Mouse (Mus musculus) A20 (cell line): ENCODE data around the gene Clock.

Experiments used
- DNase-seq: peaks from one replicate; pipeline ENCODE4 v3.0.0-alpha.2; 2011; ENCODE audit warnings: low read depth, low spot score

The Clock gene

DNA sequence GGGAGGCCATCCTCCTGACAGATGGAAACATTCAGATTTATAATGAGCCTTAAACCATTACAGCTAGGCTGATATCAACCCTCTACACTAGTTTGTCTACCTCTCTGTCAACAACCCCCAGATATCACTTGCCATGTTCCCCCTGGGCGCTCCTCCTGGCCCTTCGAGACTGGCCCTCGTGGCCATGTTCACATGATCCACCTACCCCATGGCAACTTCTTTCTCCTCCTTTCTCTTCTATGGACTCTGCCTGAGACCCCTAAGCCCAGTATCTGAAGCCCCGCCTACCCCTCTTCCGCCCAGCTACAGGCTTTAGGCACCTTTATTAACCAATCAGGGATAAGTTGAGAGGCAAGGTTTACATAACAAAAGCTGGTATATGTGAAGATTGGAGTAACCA lies 124.8 kb downstream of the Clock start:
- no peak for DNase-seq

DNA sequence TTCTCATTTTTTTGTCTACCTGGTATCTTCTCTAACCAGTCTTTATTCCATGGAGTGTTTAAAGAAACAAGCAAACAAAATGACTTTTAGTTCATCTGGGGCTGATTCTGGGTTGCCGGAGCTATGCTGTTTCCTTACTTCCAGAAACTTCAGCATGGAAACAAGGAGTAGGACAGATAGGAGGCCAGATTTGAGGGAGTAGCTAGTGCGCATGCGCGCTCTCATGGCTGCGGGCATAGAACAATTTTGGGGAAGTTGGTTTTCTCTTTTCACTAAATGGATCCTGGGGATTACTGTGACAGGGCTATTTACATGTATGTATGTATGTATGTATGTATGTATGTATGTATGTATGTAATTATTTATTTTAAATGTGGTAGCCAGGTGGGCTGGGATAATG lies 125.4 kb downstream of the Clock start:
- no peak for DNase-seq

DNA sequence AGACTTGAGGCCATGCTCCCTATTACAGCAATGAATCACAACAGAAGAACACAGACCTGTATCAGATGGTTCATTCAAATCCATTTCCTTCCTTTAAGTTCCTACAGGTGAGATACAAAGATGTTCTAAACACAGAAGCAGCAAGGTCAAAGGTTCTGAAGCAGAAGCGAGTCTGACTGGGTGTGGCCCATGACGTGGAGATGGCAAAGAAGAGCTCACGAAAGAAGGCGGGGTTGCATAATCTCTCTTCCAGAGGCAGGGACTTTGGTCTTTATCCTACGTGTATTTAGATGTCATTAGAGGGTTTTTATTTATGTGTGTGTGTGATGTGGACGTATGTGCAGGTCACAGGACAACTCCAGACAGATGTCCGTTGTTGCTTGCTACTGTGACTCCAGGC lies 126.9 kb downstream of the Clock start:
- DNase-seq, result no peak

DNA sequence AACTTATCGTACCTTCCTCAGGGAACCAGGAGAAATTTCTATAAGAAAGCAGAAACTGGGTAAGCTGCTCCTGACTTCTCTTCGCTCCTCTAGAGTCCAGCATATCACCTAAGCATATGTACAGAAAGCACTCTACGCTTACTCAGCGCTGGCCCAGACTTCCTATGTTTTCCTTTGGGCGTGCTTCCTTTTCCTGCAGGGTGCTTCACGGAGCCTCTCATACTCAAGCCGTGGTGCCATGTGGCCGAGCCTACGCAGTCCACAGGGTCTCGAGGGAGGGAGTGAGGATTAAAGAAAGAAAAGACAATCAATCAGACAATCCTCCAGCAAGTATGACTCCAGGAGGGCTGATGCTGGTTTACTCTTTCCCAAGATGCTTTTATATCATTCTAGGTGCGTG lies 127.8 kb downstream of the Clock start:
- DNase-seq, result no peak

- DNase-seq, result no peak
Measured at GRCm38 (mm10) chr5:76176411-76176810, 128.2 kb downstream of the Clock start.

DNA sequence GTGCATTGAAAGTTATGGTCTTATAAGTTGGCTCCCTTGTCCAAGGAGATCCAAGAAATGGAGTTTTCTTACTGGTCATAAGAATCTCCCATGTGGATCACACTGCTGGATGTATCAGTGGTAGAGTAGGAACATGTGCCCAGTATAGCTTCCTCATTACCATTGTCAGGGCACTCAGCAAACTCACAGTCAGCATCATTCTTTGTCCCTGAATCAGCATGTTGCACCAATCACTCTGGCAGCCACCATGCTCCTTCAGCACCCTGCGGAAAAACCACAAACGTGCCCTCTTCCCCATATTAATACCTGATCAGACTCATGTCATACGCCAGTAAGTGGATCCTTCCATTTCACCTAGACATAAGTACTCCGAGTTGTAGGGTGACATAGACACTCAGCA lies 129.5 kb downstream of the Clock start:
- no peak for DNase-seq

DNA sequence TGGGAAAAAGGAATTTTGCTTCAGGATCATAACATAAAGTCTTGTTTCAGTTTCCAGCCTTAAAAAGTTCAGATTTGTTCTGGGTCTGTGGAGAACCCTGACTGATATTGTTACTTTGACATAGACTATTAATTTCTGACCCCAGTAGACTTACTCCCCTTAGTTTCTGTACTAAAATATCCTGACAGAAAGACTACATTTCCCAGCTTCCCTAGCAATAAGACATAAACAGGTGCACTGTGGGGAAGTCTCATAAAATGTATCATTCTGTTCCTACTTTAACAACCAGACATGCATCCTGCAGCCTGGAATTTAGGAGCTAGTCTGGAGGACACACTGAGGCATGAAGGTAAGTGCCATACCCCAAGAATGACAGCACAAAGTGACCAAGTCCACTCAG lies 133.6 kb downstream of the Clock start:
- DNase-seq, result no peak

- DNase-seq, result no peak
Measured at GRCm38 (mm10) chr5:76170522-76170921, 134.1 kb downstream of the Clock start.

DNA sequence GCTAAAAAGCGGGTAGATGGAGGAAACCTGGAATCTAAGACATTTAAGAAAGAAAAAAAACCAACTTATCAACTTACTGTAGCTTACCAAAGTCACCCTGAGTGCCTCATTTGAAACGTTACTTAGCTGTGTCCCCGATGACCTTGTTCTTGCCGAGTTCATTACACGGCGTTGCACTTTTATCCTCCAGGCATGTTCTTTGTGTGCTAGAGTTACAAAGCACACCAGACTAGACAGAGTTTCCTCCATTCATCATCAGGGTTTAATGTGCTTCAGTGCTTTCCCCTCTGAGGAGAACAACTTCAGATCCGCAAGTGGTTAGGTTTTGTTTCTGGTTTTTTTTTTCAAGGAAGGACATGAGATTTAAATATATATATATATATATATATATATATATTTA lies 139.8 kb downstream of the Clock start:
- no peak for DNase-seq

- no peak for DNase-seq
Measured at GRCm38 (mm10) chr5:76163828-76164390, 140.7 kb downstream of the Clock start.

DNA sequence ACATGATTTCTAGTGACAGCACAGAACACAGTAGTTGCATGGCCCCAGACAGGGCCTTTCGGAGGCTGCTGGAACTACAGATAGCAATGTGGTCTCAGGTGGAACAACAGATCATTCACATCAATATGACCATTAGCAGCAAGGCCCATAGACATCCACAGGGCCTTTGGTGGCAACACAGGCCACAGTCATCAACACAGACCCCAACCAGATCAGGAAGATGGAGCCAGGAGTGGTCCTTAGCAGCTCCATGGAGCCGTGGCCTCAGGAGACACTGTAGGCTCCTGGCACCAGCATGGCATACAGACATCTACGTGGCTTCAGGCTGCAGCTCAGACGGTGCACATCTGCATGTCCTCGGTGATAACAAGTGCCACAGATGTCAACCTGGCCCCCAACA lies 141.7 kb downstream of the Clock start:
- DNase-seq, result no peak

DNA sequence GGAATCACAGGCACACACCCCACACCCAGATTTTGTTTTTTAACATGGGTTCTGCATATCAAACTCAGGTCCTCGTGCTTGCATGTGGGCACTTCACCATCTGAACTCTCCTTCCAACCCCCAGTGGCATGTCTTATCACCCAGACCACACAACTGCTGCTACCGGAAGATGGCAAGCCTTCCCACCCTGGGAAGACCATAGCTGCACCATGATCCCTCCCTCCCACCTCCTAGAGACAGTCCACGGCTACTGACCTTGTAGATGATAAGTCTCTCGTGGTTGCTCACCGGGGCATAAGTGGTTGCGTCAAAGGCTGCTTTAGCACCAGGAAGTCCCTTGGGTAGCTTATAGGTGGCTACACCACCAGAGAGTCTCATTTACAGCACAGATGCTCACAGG lies 143.1 kb downstream of the Clock start:
- DNase-seq, result no peak

GRCm38 (mm10) chr5:76160086-76160485 lies 144.5 kb downstream of the Clock start:
- no peak for DNase-seq
